Comparison of ENCODE assay signal across 9 mouse cellular contexts in the genomic region with DNA sequence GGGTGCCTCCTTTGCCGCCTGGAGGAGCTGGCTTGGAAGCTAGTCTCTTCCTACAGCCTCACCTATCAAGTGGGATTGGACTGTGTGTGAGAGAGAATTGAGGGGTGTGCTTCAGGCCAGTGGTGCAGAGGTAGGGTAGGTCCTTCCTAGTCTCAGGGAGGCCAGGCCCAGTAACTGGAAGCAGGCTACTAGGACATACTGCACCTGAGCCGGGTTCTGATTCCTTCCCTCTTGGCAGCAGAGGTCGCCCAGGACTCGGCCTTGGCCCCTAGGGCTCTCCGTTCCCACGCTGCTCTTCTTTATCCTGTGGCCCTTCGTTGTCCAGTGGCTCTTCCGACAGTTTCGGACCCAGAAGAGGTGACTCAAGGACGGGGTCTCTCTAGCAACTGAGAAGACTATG. TPM values are rescaled to one million over a fixed set of nuclear protein-coding genes. Genes with fewer than 3 reads are reported as not detected.
DNase-seq lines count a peak whose midpoint lies in the region; ATAC-seq and TF ChIP-seq lines count a peak whose summit lies in the region.
"Had no signal": no experiment of that assay in that cellular context is flagged by ENCODE, and none has a peak within 500 bp of the region (broad histone marks: within the 10 kb centered on the region; RNA-seq: fewer than 3 reads in every experiment).

No protein-coding gene starts in this region.

- no peak for TF ChIP-seq CTCF in liver, postnatal 0 days (IDR thresholded peaks at IDR 0.05; ENCODE audit: low read depth)

- peaks cover 15% of the 10 kb centered on the region for H3K27me3 ChIP-seq in hindbrain, embryonic 16.5 days (replicated peaks; ENCODE audit: control insufficient read depth, insufficient read depth, low read length)
- H3K27me3 ChIP-seq in liver, postnatal 0 days (ENCODE audit: insufficient read depth, low read length): no peaks in the 10 kb centered on the region
- H3K27me3 ChIP-seq: CH12.LX had no signal

- ATAC-seq in hindbrain, embryonic 16.5 days: no peak
- no peak for ATAC-seq in liver, postnatal 0 days
- ATAC-seq in monocyte, adult 5-6 weeks (replicated peaks; ENCODE audit: insufficient number of reproducible peaks, low FRiP score, low TSS enrichment, poor library complexity, severe bottlenecking): no peak

- peak; percentile 95 for DNase-seq in heart, adult 11 months
- no peak for DNase-seq in heart, postnatal 25 days (ENCODE audit: low spot score)
- DNase-seq in ZHBTc4 (ENCODE audit: low read depth, low spot score): peak; percentile 12
- DNase-seq in liver, postnatal 0 days: no peak
- DNase-seq in embryo, embryonic 10.5 days (ENCODE audit: low spot score): no peak
- no peak for DNase-seq in frontal cortex, postnatal 10 days (ENCODE audit: low spot score in 2 of 2)

- no peaks in the 10 kb centered on the region for H3K9me3 ChIP-seq in hindbrain, embryonic 16.5 days (ENCODE audit: control insufficient read depth, low read length)
- no peaks in the 10 kb centered on the region for H3K9me3 ChIP-seq in liver, postnatal 0 days (ENCODE audit: low read length)

- H3K4me1 ChIP-seq in hindbrain, embryonic 16.5 days (ENCODE audit: control insufficient read depth, insufficient read depth, low read depth, low read length): peaks cover 14% of the 10 kb centered on the region
- peaks cover 28% of the 10 kb centered on the region for H3K4me1 ChIP-seq in liver, postnatal 0 days (ENCODE audit: insufficient read depth)

- no peaks in the 10 kb centered on the region for H3K36me3 ChIP-seq in hindbrain, embryonic 16.5 days (ENCODE audit: control insufficient read depth, insufficient read depth, low read length)
- H3K36me3 ChIP-seq in liver, postnatal 0 days (replicated peaks; ENCODE audit: insufficient read depth, low read length): peaks cover 9% of the 10 kb centered on the region; the same call in 1 of the 2 replicates

- H3K27ac ChIP-seq in hindbrain, embryonic 16.5 days (ENCODE audit: low read depth, low read length): no peak overlapping the region
- H3K27ac ChIP-seq in liver, postnatal 0 days (ENCODE audit: low read depth): peak overlapping the region; percentile 72

- 18% methylated on average over 10 of the region's 10 CpGs for WGBS in hindbrain, embryonic 16.5 days
- WGBS in liver, postnatal 0 days (ENCODE audit: insufficient replicate concordance): 51% methylated on average over 10 of the region's 10 CpGs

- TF ChIP-seq EP300 in liver, postnatal 0 days (IDR thresholded peaks at IDR 0.05; ENCODE audit: low read depth): no peak

- H3K4me2 ChIP-seq in hindbrain, embryonic 16.5 days (ENCODE audit: low read length): peak overlapping the region; percentile 55
- H3K4me2 ChIP-seq in liver, postnatal 0 days (ENCODE audit: low read depth, low read length): peak overlapping the region; percentile 76

- intact Hi-C loops in heart, postnatal 25 days (cut with DNase I): no loop called here

- H3K4me3 ChIP-seq in hindbrain, embryonic 16.5 days (ENCODE audit: low read length): peak overlapping the region; percentile 33; the same call in 1 of the 2 replicates
- 0 out of 2 replicates have a peak overlapping the region, but pooled peaks have one; percentile 38 for H3K4me3 ChIP-seq in liver, postnatal 0 days (ENCODE audit: low read depth, low read length)

- H3K9ac ChIP-seq in hindbrain, embryonic 16.5 days (ENCODE audit: low read depth, low read length): no peak overlapping the region
- H3K9ac ChIP-seq in liver, postnatal 0 days (replicated peaks): no peak overlapping the region

RNA-seq across cellular contexts. Expression of a gene that starts 4.7 kb away (rescaled TPM):
- total RNA-seq in heart, postnatal 25 days (2021): 10 to 100 TPM; 17.5 to 18.8 TPM
- polyA plus RNA-seq in hindbrain, embryonic 16.5 days (2015; fragmentation: Nextera tagmentation; extraction: Ambion mirVana): 4.1 and 4.7 TPM in 2 replicates
- polyA plus RNA-seq in liver, postnatal 0 days (2015; fragmentation: Nextera tagmentation; extraction: Ambion mirVana): 2.6 and 2.7 TPM in 2 replicates
- 90.9 to 99.4 TPM (median 96.2 TPM) in 3 replicates for total RNA-seq in monocyte, adult 5-6 weeks (2017)

RNA-seq across cellular contexts. Expression of a gene that starts 9.8 kb away (rescaled TPM):
- 10 to 100 TPM; 36.7 to 39.0 TPM for total RNA-seq in heart, postnatal 25 days (2021)
- 14.2 and 16.4 TPM in 2 replicates for polyA plus RNA-seq in hindbrain, embryonic 16.5 days (2015; fragmentation: Nextera tagmentation; extraction: Ambion mirVana)
- polyA plus RNA-seq in liver, postnatal 0 days (2015; fragmentation: Nextera tagmentation; extraction: Ambion mirVana): 56.5 and 57.0 TPM in 2 replicates
- 21.8 to 32.6 TPM (median 28.3 TPM) in 3 replicates for total RNA-seq in monocyte, adult 5-6 weeks (2017)

RNA-seq across cellular contexts. Expression of a gene that starts 9.8 kb away (rescaled TPM):
- 10 to 100 TPM; 14.7 to 16.3 TPM for total RNA-seq in heart, postnatal 25 days (2021)
- 4.7 and 4.9 TPM in 2 replicates for polyA plus RNA-seq in hindbrain, embryonic 16.5 days (2015; fragmentation: Nextera tagmentation; extraction: Ambion mirVana)
- 0.82 and 0.85 TPM in 2 replicates for polyA plus RNA-seq in liver, postnatal 0 days (2015; fragmentation: Nextera tagmentation; extraction: Ambion mirVana)
- 0.97 TPM in 1 of 3 replicates, not detected in the others for total RNA-seq in monocyte, adult 5-6 weeks (2017)

RNA-seq across cellular contexts. Expression of a gene that starts 20.9 kb away (rescaled TPM):
- 1 to 10 TPM; 1.3 to 2.3 TPM for total RNA-seq in heart, postnatal 25 days (2021)
- 27.7 and 30.2 TPM in 2 replicates for polyA plus RNA-seq in hindbrain, embryonic 16.5 days (2015; fragmentation: Nextera tagmentation; extraction: Ambion mirVana)
- polyA plus RNA-seq in liver, postnatal 0 days (2015; fragmentation: Nextera tagmentation; extraction: Ambion mirVana): 3.4 and 3.7 TPM in 2 replicates
- 0.87 to 2.5 TPM in 2 of 3 replicates, not detected in the other for total RNA-seq in monocyte, adult 5-6 weeks (2017)

RNA-seq across cellular contexts. Expression of a gene that starts 59.6 kb away (rescaled TPM):
- 10 to 100 TPM; 15.1 to 18.2 TPM for total RNA-seq in heart, postnatal 25 days (2021)
- polyA plus RNA-seq in hindbrain, embryonic 16.5 days (2015; fragmentation: Nextera tagmentation; extraction: Ambion mirVana): 7.6 and 8.6 TPM in 2 replicates
- polyA plus RNA-seq in liver, postnatal 0 days (2015; fragmentation: Nextera tagmentation; extraction: Ambion mirVana): 4.1 and 5.9 TPM in 2 replicates
- total RNA-seq in monocyte, adult 5-6 weeks (2017): 189 to 455 TPM (median 252 TPM) in 3 replicates

Comparison
In these comparisons a context has a peak if more than half of its experiments do, and no peak if none do; other contexts are left out.
1. DNase-seq: peak in heart, adult 11 months (single experiment) and ZHBTc4 (single experiment); none in heart, postnatal 25 days (single experiment), liver, postnatal 0 days (single experiment), embryo, embryonic 10.5 days (single experiment) and frontal cortex, postnatal 10 days (0 of 2).